Mouse (Mus musculus) c-Kit-positive CD71-negative TER-119-negative erythroid progenitor cells, embryonic 14.5 days (primary cell): Measurements from ENCODE around the gene Gm28230.

Experiments used
- DNase-seq: peaks from one replicate; pipeline ENCODE4 v3.0.0-alpha.2; 2013; ENCODE audit warnings: low read depth

The Gm28230 gene

GRCm38 (mm10) chr2:74726551-74726950, at the start of gene Gm28230:
Gene Gm28230, plus strand, starts transcription at chr2:74726728.
- no peak for DNase-seq

GRCm38 (mm10) chr2:74677106-74677505, 49.4 kb upstream of the Gm28230 start:
- no peak for DNase-seq

GRCm38 (mm10) chr2:74678891-74679595, 47.5 kb upstream of the Gm28230 start, which contains the start of gene Hoxd11:
Gene Hoxd11, plus strand, starts transcription at chr2:74679557.
- no peak for DNase-seq

GRCm38 (mm10) chr2:74679596-74679971, 46.9 kb upstream of the Gm28230 start:
- DNase-seq = no peak

GRCm38 (mm10) chr2:74679980-74680379, 46.5 kb upstream of the Gm28230 start:
- no peak for DNase-seq

GRCm38 (mm10) chr2:74680561-74681398, 45.7 kb upstream of the Gm28230 start:
- no peak for DNase-seq

- no peak for DNase-seq
Observed at GRCm38 (mm10) chr2:74681594-74682531, 44.7 kb upstream of the Gm28230 start.

- no peak for DNase-seq
Observed at GRCm38 (mm10) chr2:74682796-74683195, 43.7 kb upstream of the Gm28230 start.

GRCm38 (mm10) chr2:74683471-74683951, 43.0 kb upstream of the Gm28230 start:
- DNase-seq = no peak

- no peak for DNase-seq
Observed at GRCm38 (mm10) chr2:74684106-74684505, 42.4 kb upstream of the Gm28230 start.

- DNase-seq = no peak
Observed at GRCm38 (mm10) chr2:74685059-74685603, 41.4 kb upstream of the Gm28230 start.

- no peak for DNase-seq
Observed at GRCm38 (mm10) chr2:74686301-74686987, 40.1 kb upstream of the Gm28230 start.

- no peak for DNase-seq
Observed at GRCm38 (mm10) chr2:74686988-74687697, 39.4 kb upstream of the Gm28230 start.

- no peak for DNase-seq
Observed at GRCm38 (mm10) chr2:74687698-74688555, 38.6 kb upstream of the Gm28230 start.

- no peak for DNase-seq
Observed at GRCm38 (mm10) chr2:74688795-74689573, 37.5 kb upstream of the Gm28230 start.

- no peak for DNase-seq
Observed at GRCm38 (mm10) chr2:74689574-74690337, 36.8 kb upstream of the Gm28230 start.

- no peak for DNase-seq
Observed at GRCm38 (mm10) chr2:74690338-74690716, 36.2 kb upstream of the Gm28230 start.
